Mouse (Mus musculus) myocyte (in vitro differentiated cells): ENCODE data around the gene Borcs8. TPM values are rescaled to one million over a fixed set of nuclear protein-coding genes. Genes with fewer than 3 reads are reported as not detected.

Source experiments
- H3K27me3 ChIP-seq: one replicate; pipeline ENCODE4 v1.6.1; 2011; ENCODE audit not compliant: control insufficient read depth, insufficient read depth, insufficient read length
- H3K36me3 ChIP-seq: one replicate; pipeline ENCODE4 v1.6.1; 2011; ENCODE audit not compliant: control insufficient read depth, insufficient read depth
- H3K4me2 ChIP-seq: one replicate; pipeline ENCODE4 v1.6.1; 2011; ENCODE audit warnings: low read depth, control low read depth
- H3K4me3 ChIP-seq: one replicate; pipeline ENCODE4 v1.5.1; 2011; ENCODE audit warnings: mild to moderate bottlenecking, control low read depth, moderate library complexity
- H3K79me2 ChIP-seq: one replicate; pipeline ENCODE4 v1.6.1; 2011; ENCODE audit not compliant: control insufficient read depth, insufficient read depth
- H3ac ChIP-seq: one replicate; pipeline ENCODE4 v1.6.1; 2011; ENCODE audit not compliant: control insufficient read depth, insufficient read length
- CEBPB ChIP-seq: IDR thresholded peaks from 2 replicates; pipeline ENCODE4 v1.6.1; 2011; ENCODE audit warnings: mild to moderate bottlenecking, moderate library complexity; ENCODE audit not compliant: poor library complexity, insufficient read depth, severe bottlenecking
- E2F4 ChIP-seq: IDR thresholded peaks from one replicate; pipeline ENCODE4 v1.6.1; 2011; ENCODE audit warnings: mild to moderate bottlenecking, control low read depth, moderate library complexity; ENCODE audit not compliant: insufficient read depth
- MAX ChIP-seq: IDR thresholded peaks from one replicate; pipeline ENCODE4 v1.6.1; 2011; ENCODE audit warnings: low read depth, mild to moderate bottlenecking, control low read depth
- MYOD1 ChIP-seq, 3 experiments: IDR thresholded peaks; one replicate each; pipeline ENCODE4 v1.6.1; 2011; ENCODE audit warnings: control low read depth in 2 of 3, low read depth in 2 of 3, mild to moderate bottlenecking in 2 of 3, moderate library complexity in 1 of 3; ENCODE audit not compliant: insufficient read length in 2 of 3, control insufficient read depth in 1 of 3
- MYOG ChIP-seq, 3 experiments: IDR thresholded peaks; one replicate each; pipeline ENCODE4 v1.6.1; 2011; ENCODE audit warnings: control low read depth in 2 of 3, low read depth in 2 of 3, mild to moderate bottlenecking in 2 of 3; ENCODE audit not compliant: insufficient read length in 2 of 3, control insufficient read depth in 1 of 3, insufficient read depth in 1 of 3
- POLR2A ChIP-seq: IDR thresholded peaks from one replicate; pipeline ENCODE4 v1.6.1; 2011; ENCODE audit warnings: low read depth, mild to moderate bottlenecking, control low read depth, moderate library complexity; ENCODE audit not compliant: insufficient read length
- POLR2AphosphoS2 ChIP-seq: IDR thresholded peaks from one replicate; pipeline ENCODE4 v1.6.1; 2011; ENCODE audit warnings: low read depth, control low read depth; ENCODE audit not compliant: insufficient read length
- REST ChIP-seq: IDR thresholded peaks from one replicate; pipeline ENCODE4 v1.6.1; 2011; ENCODE audit warnings: mild to moderate bottlenecking, control low read depth, moderate library complexity; ENCODE audit not compliant: insufficient read depth, insufficient read length
- SRF ChIP-seq: IDR thresholded peaks from one replicate; pipeline ENCODE4 v1.6.1; 2011; ENCODE audit warnings: low read depth; ENCODE audit not compliant: control insufficient read depth, insufficient read length
- TCF12 ChIP-seq: IDR thresholded peaks from one replicate; pipeline ENCODE4 v1.6.1; 2011; ENCODE audit warnings: mild to moderate bottlenecking, control low read depth; ENCODE audit not compliant: poor library complexity, insufficient read depth, severe bottlenecking
- TCF3 ChIP-seq: IDR thresholded peaks from one replicate; pipeline ENCODE4 v1.6.1; 2011; ENCODE audit warnings: low read depth, control low read depth; ENCODE audit not compliant: insufficient read length
- USF1 ChIP-seq: IDR thresholded peaks from one replicate; pipeline ENCODE4 v1.6.1; 2011; ENCODE audit warnings: low read depth, mild to moderate bottlenecking, control low read depth, moderate library complexity
- polyA plus RNA-seq: library from polyadenylated mRNA; unstranded; fragments of >200 nt; fragmentation: generic; extraction: Trizol; gene quantifications from one replicate; pipeline ENCODE4 v1.2.1, GENCODE M21; 2012; ENCODE audit warnings: missing spikeins

The Borcs8 gene
- polyA plus RNA-seq, 1 experiment, result 53.0 TPM

- Histone ChIP-seq H3K79me2 (no peaks in the 10 kb centered on the region), H3K36me3 (no peaks in the 10 kb centered on the region), H3K4me2 (no peak overlapping the region), H3K4me3 (no peak overlapping the region), H3K27me3 (peaks cover 43% of the 10 kb centered on the region), H3ac (no peak overlapping the region)
- TF ChIP-seq SRF, result no peak
- TF ChIP-seq POLR2A, result no peak
- TF ChIP-seq USF1, result no peak
- no peak for TF ChIP-seq MAX
- no peak for TF ChIP-seq POLR2AphosphoS2
- TF ChIP-seq MYOG (IDR thresholded peaks at IDR 0.05; ENCODE audit: control insufficient read depth in 1 of 3, insufficient read depth in 1 of 3, insufficient read length in 2 of 3, low read depth in 2 of 3), result no peak
- no peak for TF ChIP-seq TCF12
- TF ChIP-seq CEBPB, result no peak
- no peak for TF ChIP-seq REST
- TF ChIP-seq MYOD1 (IDR thresholded peaks at IDR 0.05; ENCODE audit: control insufficient read depth in 1 of 3, insufficient read length in 2 of 3, low read depth in 2 of 3), result no peak
- TF ChIP-seq E2F4, result no peak
- TF ChIP-seq TCF3, result no peak
Measured at GRCm38 (mm10) chr8:70124992-70125391, 14.3 kb upstream of the Borcs8 start.

DNA sequence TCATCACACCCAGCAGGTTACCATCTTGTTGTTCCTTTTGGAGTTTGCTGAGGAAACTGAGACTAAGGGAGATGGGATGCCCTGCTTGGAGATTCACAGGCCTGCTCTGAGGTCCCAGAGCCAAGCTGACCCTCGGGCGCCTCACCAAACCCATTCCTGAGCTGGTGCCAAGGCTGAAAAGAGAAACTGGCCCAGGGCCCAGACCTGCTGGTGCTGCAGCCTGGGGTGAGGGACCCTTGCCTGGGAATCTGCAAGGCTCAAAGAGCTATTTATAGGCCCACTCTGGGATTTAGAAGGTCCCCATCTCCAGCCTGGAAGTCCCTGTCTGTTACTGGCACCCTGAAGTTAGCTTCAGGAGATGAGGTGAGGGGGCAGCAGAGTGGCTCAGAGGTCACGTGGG, 10.9 kb upstream of the Borcs8 start:
- H3K27me3 ChIP-seq, result peaks cover 24% of the 10 kb centered on the region
- H3K79me2 ChIP-seq, result no peaks in the 10 kb centered on the region
- H3K4me2 ChIP-seq, result no peak overlapping the region
- no peak for TF ChIP-seq POLR2AphosphoS2
- H3K4me3 ChIP-seq, result no peak overlapping the region
- H3K36me3 ChIP-seq, result no peaks in the 10 kb centered on the region
- no peak overlapping the region for H3ac ChIP-seq

DNA sequence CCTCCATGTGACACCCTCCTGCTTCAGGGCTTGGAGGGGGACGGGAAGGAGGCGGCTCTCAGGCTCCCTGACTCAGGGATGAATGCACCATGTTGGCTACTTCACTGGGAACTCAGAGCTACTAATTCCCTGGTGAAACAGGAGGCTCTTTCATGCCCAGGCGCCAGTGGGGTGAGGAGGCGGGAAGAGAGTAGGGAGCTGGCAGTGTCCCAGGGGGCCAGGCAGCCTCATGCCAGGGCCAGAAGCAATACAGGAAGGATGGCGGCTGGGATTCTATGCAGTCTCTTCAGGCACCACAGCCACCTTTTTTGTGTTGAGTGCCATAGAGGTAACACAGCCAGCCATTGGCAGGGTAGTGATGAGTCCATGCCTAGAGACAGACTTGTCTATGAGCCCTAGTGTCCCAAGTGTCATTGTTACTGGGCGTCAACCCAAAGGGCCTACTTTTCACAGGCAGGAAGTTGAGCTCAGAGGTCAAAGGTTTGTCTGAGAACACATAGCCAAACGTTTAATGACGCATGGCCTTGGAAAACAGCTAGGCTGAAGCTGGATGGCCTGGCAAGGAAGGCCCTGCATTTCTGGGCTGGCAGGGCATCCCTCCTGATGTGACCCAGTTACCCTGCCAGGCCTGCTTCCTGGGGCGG, 9.9 kb upstream of the Borcs8 start:
- Histone ChIP-seq H3K27me3 (peaks cover 15% of the 10 kb centered on the region), H3K4me3 (no peak overlapping the region), H3ac (no peak overlapping the region), H3K4me2 (peak overlapping the region; percentile 48), H3K36me3 (no peaks in the 10 kb centered on the region), H3K79me2 (no peaks in the 10 kb centered on the region)
- TF ChIP-seq MYOG (IDR thresholded peaks at IDR 0.05; ENCODE audit: control insufficient read depth in 1 of 3, insufficient read depth in 1 of 3, insufficient read length in 2 of 3, low read depth in 2 of 3) (no peak), USF1 (no peak), MAX (no peak), TCF12 (no peak), MYOD1 (IDR thresholded peaks at IDR 0.05; ENCODE audit: control insufficient read depth in 1 of 3, insufficient read length in 2 of 3, low read depth in 2 of 3) (no peak), E2F4 (no peak), TCF3 (no peak), SRF (no peak), POLR2AphosphoS2 (no peak), POLR2A (no peak), REST (no peak), CEBPB (no peak)

GRCm38 (mm10) chr8:70130066-70130465, 9.2 kb upstream of the Borcs8 start:
- TF ChIP-seq MYOD1 (IDR thresholded peaks at IDR 0.05; ENCODE audit: control insufficient read depth in 1 of 3, insufficient read length in 2 of 3, low read depth in 2 of 3) (no peak), MYOG (IDR thresholded peaks at IDR 0.05; ENCODE audit: control insufficient read depth in 1 of 3, insufficient read depth in 1 of 3, insufficient read length in 2 of 3, low read depth in 2 of 3) (no peak), TCF12 (no peak), USF1 (peak; percentile 1), CEBPB (no peak)
- Histone ChIP-seq H3ac (no peak overlapping the region), H3K27me3 (peaks cover 9% of the 10 kb centered on the region), H3K36me3 (no peaks in the 10 kb centered on the region), H3K4me2 (peak overlapping the region; percentile 48), H3K4me3 (no peak overlapping the region), H3K79me2 (no peaks in the 10 kb centered on the region)

DNA sequence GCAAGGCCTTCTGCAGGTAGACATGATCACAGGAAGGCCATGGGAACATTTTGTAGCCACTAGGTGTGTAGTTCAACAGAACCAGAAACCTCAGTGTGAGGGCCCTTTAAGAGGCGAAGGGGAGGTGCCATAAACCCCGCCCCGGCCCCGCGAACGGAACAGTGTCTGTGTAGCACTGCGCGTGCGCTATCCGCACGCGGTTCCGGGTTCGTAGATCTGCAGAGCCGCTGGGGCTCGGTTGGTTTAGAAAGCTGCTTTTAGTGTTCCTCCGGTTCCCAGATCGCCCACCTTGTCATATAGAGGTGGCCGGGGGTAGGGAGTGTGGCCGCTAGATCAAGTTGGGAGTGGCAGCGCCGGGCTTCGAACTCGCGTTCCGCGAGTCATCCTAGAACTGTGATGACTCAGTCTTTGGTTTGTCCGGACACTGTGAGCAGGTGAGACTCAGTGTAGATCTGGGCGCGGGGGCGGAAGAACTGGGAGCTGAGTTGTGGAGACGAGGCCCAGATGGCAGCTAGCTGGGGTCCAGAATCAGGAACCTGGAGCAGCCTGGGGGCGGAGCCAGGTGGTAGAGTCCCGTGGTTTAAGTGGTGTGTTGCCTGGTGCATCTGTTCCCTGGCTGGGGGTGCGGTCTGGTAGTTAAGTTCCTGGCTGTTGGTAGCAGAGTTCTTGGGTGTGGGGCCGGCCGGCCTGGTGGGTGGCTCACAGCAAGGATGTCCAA, 8.0 kb upstream of the Borcs8 start, which contains the start of gene Nr2c2ap:
Gene Nr2c2ap (plus strand): TSS at position 168 of the 718 bp plus-strand sequence.
- peak within 1 kb of the TSS; percentile 0 for H3ac ChIP-seq
- H3K4me3 ChIP-seq, result peak within 1 kb of the TSS; percentile 76
- peak within 1 kb of the TSS; percentile 95 for H3K4me2 ChIP-seq
- H3K36me3 ChIP-seq, result no peaks in the 10 kb centered on the region
- TF ChIP-seq TCF3 (no peak), MAX (no peak), POLR2AphosphoS2 (peak; percentile 78), CEBPB (no peak), SRF (peak; percentile 6), USF1 (no peak), E2F4 (no peak), POLR2A (peak; percentile 62), REST (no peak), MYOD1 (IDR thresholded peaks at IDR 0.05; ENCODE audit: control insufficient read depth in 1 of 3, insufficient read length in 2 of 3, low read depth in 2 of 3) (peak in 1 of 3 experiments; percentile 10), TCF12 (no peak), MYOG (IDR thresholded peaks at IDR 0.05; ENCODE audit: control insufficient read depth in 1 of 3, insufficient read depth in 1 of 3, insufficient read length in 2 of 3, low read depth in 2 of 3) (no peak)
- no peaks in the 10 kb centered on the region for H3K27me3 ChIP-seq
- no peaks in the 10 kb centered on the region for H3K79me2 ChIP-seq
